Mouse (Mus musculus) forebrain, postnatal 0 days (tissue): ENCODE data around the gene Tdpoz2. TPM values are rescaled to one million over a fixed set of nuclear protein-coding genes. Genes with fewer than 3 reads are reported as not detected.

ENCODE experiments used
- ATAC-seq: fragments of 200-750 bp; cut with Nextera tagmentation; 2 replicates; pipeline ENCODE4 v1.8.0; 2017; ENCODE audit warnings: mild to moderate bottlenecking, moderate library complexity
- DNase-seq: peaks from one replicate; pipeline ENCODE4 v3.0.0-alpha.2; 2015
- H3K27ac ChIP-seq: fragments of 300-500 bp; sonication (generic); 2 replicates; pipeline ENCODE4 v1.5.1; 2014; ENCODE audit warnings: low read depth, mild to moderate bottlenecking, antibody characterized with exemption, low read length, moderate library complexity, mixed read lengths
- H3K27me3 ChIP-seq: fragments of 300-500 bp; sonication (generic); 2 replicates; pipeline ENCODE4 v1.6.1; 2014; ENCODE audit warnings: mild to moderate bottlenecking, low read length, mixed read lengths; ENCODE audit not compliant: insufficient read depth
- H3K36me3 ChIP-seq: fragments of 300-500 bp; sonication (generic); 2 replicates; pipeline ENCODE4 v1.6.1; 2014; ENCODE audit warnings: mild to moderate bottlenecking, moderate library complexity; ENCODE audit not compliant: insufficient read depth
- H3K4me1 ChIP-seq: fragments of 300-500 bp; sonication (generic); 2 replicates; pipeline ENCODE4 v1.6.1; 2014; ENCODE audit warnings: antibody characterized with exemption; ENCODE audit not compliant: insufficient read depth
- H3K4me2 ChIP-seq: fragments of 300-500 bp; sonication (generic); 2 replicates; pipeline ENCODE4 v1.6.1; 2014; ENCODE audit warnings: low read depth, mild to moderate bottlenecking, moderate library complexity
- H3K4me3 ChIP-seq: fragments of 300-500 bp; sonication (generic); 2 replicates; pipeline ENCODE4 v1.5.1; 2014; ENCODE audit warnings: low read depth, low read length, mixed read lengths
- H3K9ac ChIP-seq: fragments of 300-500 bp; sonication (generic); 2 replicates; pipeline ENCODE4 v1.6.1; 2014; ENCODE audit warnings: mild to moderate bottlenecking
- H3K9me3 ChIP-seq: fragments of 300-500 bp; sonication (generic); 2 replicates; pipeline ENCODE4 v1.6.1; 2016; ENCODE audit warnings: low read length
- CTCF ChIP-seq: sonication (generic); IDR thresholded peaks from 2 replicates; pipeline ENCODE4 v1.5.1; 2016; ENCODE audit warnings: antibody characterized with exemption, control low read depth, low read depth
- WGBS: fragments of 180-500 bp; shearing (Covaris S2); extraction: QIAGEN DNeasy Blood & Tissue Kit; methylation state at CpG from one replicate; pipeline ENCODE4 v1.1.7; 2014; 5-methylcytosine and 5-hydroxymethylcytosine counted together
- polyA plus RNA-seq: library from polyadenylated mRNA; unstranded; fragments of >200 nt; fragmentation: Nextera tagmentation; extraction: Ambion mirVana; gene quantifications from 2 replicates; pipeline ENCODE4 v1.2.1, GENCODE M21; 2015
- total RNA-seq: library from RNA; depleted of rRNA; stranded (reverse); fragments of >200 nt; gene quantifications from 2 replicates; pipeline ENCODE4 v1.2.3, GENCODE M21; 2014; rRNA removed

Tdpoz2 gene
- total and polyA plus RNA-seq, 2 experiments from 2014 or later, result not detected

GRCm38 (mm10) chr3:93601903-93602302, 50.6 kb downstream of the Tdpoz2 start:
- no peak for TF ChIP-seq CTCF
- ATAC-seq (no peak), DNase-seq (no peak)
- 84% methylated on average over 1 of the region's 1 CpGs for WGBS
- no peaks in the 10 kb centered on the region for H3K4me1 ChIP-seq
- H3K9me3 ChIP-seq, result no peaks in the 10 kb centered on the region
- no peak overlapping the region for H3K9ac ChIP-seq
- no peak overlapping the region for H3K4me2 ChIP-seq
- H3K27me3 ChIP-seq, result no peaks in the 10 kb centered on the region
- H3K27ac ChIP-seq, result no peak overlapping the region
- H3K36me3 ChIP-seq, result no peaks in the 10 kb centered on the region
- H3K4me3 ChIP-seq, result no peak overlapping the region

Other genes with a start within 250 kb of the Tdpoz2 start
- gene Tchh, start 210.4 kb downstream of the Tdpoz2 start, total RNA-seq, result 0.38 and 0.57 TPM in 2 replicates
- 0.97 and 1.3 TPM in 2 replicates for gene Tchh, start 210.4 kb downstream of the Tdpoz2 start, polyA plus RNA-seq
- not detected in 2 replicates for gene Tchhl1, start 183.9 kb downstream of the Tdpoz2 start, total RNA-seq
- not detected in 2 replicates for gene Tchhl1, start 183.9 kb downstream of the Tdpoz2 start, polyA plus RNA-seq
- gene S100a11, start 132.2 kb downstream of the Tdpoz2 start, total RNA-seq, result 9.8 and 17.1 TPM in 2 replicates
- 169 and 172 TPM in 2 replicates for gene S100a11, start 132.2 kb downstream of the Tdpoz2 start, polyA plus RNA-seq
- 139 and 198 TPM in 2 replicates for gene S100a10, start 97.6 kb downstream of the Tdpoz2 start, total RNA-seq
- 187 and 244 TPM in 2 replicates for gene S100a10, start 97.6 kb downstream of the Tdpoz2 start, polyA plus RNA-seq
- gene Tdpoz1, start 23.6 kb upstream of the Tdpoz2 start, total RNA-seq, result not detected in 2 replicates
- gene Tdpoz1, start 23.6 kb upstream of the Tdpoz2 start, polyA plus RNA-seq, result not detected in 2 replicates
- gene Gm37596, start 40.4 kb upstream of the Tdpoz2 start, total RNA-seq, result not detected in 2 replicates
- not detected in 2 replicates for gene Gm37596, start 40.4 kb upstream of the Tdpoz2 start, polyA plus RNA-seq
- not detected in 2 replicates for gene Gm5773, start 120.3 kb upstream of the Tdpoz2 start, total RNA-seq
- not detected in 2 replicates for gene Gm5773, start 120.3 kb upstream of the Tdpoz2 start, polyA plus RNA-seq
- gene Tdpoz4, start 143.7 kb upstream of the Tdpoz2 start, total RNA-seq, result not detected in 2 replicates
- gene Tdpoz4, start 143.7 kb upstream of the Tdpoz2 start, polyA plus RNA-seq, result not detected in 2 replicates
- not detected in 2 replicates for gene Tdpoz3, start 173.3 kb upstream of the Tdpoz2 start, total RNA-seq
- not detected in 2 replicates for gene Tdpoz3, start 173.3 kb upstream of the Tdpoz2 start, polyA plus RNA-seq